Mouse (Mus musculus) kidney, embryonic 14.5 days (tissue): ENCODE data around the gene Abat. TPM values are rescaled to one million over a fixed set of nuclear protein-coding genes. Genes with fewer than 3 reads are reported as not detected.

ENCODE experiments used
- ATAC-seq: fragments of 200-750 bp; cut with Nextera tagmentation; 2 replicates; pipeline ENCODE4 v1.8.0; 2017; ENCODE audit warnings: moderate number of reproducible peaks, mild to moderate bottlenecking, moderate TSS enrichment, moderate library complexity; ENCODE audit not compliant: low FRiP score, low TSS enrichment
- H3K27ac ChIP-seq: fragments of 300-500 bp; sonication (generic); 2 replicates; pipeline ENCODE4 v1.5.1; 2014; ENCODE audit warnings: low read depth, mild to moderate bottlenecking, low read length, moderate library complexity, mixed read lengths
- H3K27me3 ChIP-seq: fragments of 300-500 bp; sonication (generic); 2 replicates; pipeline ENCODE4 v1.6.1; 2014; ENCODE audit warnings: mild to moderate bottlenecking, low read length; ENCODE audit not compliant: control insufficient read depth, insufficient read depth
- H3K36me3 ChIP-seq: fragments of 300-500 bp; sonication (generic); 2 replicates; pipeline ENCODE4 v1.6.1; 2014; ENCODE audit warnings: low read length, mixed read lengths; ENCODE audit not compliant: control insufficient read depth, insufficient read depth
- H3K4me1 ChIP-seq: fragments of 300-500 bp; sonication (generic); 2 replicates; pipeline ENCODE4 v1.6.1; 2014; ENCODE audit warnings: low read length, mixed read lengths; ENCODE audit not compliant: control insufficient read depth, insufficient read depth
- H3K4me2 ChIP-seq: fragments of 300-500 bp; sonication (generic); replicated peaks from 2 replicates; pipeline ENCODE4 v1.6.1; 2014; ENCODE audit warnings: low read depth, mild to moderate bottlenecking, low read length
- H3K4me3 ChIP-seq: fragments of 300-500 bp; sonication (generic); 2 replicates; pipeline ENCODE4 v1.5.1; 2014; ENCODE audit warnings: mild to moderate bottlenecking, low read length
- H3K9ac ChIP-seq: fragments of 300-500 bp; sonication (generic); 2 replicates; pipeline ENCODE4 v1.6.1; 2014; ENCODE audit warnings: low read depth, mild to moderate bottlenecking, low read length, moderate library complexity
- H3K9me3 ChIP-seq: fragments of 300-500 bp; sonication (generic); 2 replicates; pipeline ENCODE4 v1.6.1; 2016; ENCODE audit warnings: low read length; ENCODE audit not compliant: control insufficient read depth
- WGBS: fragments of 180-500 bp; shearing (Covaris S2); extraction: QIAGEN DNeasy Blood & Tissue Kit; methylation state at CpG from one replicate; pipeline ENCODE4 v1.1.7; 2014; 5-methylcytosine and 5-hydroxymethylcytosine counted together
- polyA plus RNA-seq: library from polyadenylated mRNA; unstranded; fragments of >200 nt; fragmentation: Nextera tagmentation; extraction: Ambion mirVana; gene quantifications from 2 replicates; pipeline ENCODE4 v1.2.1, GENCODE M21; 2014

The Abat gene
- polyA plus RNA-seq, 1 experiment from 2014 or later = 27.2 TPM

- Histone ChIP-seq H3K4me3 (no peak overlapping the region), H3K36me3 (peaks cover 16% of the 10 kb centered on the region), H3K27me3 (no peaks in the 10 kb centered on the region), H3K4me2 (no peak overlapping the region), H3K9me3 (no peaks in the 10 kb centered on the region), H3K27ac (no peak overlapping the region), H3K9ac (no peak overlapping the region), H3K4me1 (peaks cover 21% of the 10 kb centered on the region)
- ATAC-seq = no peak
- 81% methylated on average over 5 of the region's 5 CpGs for WGBS
These were observed 152.1 kb downstream of the Abat start for GRCm38 (mm10) chr16:8665367-8665766.

GRCm38 (mm10) chr16:8666452-8666851 lies 153.2 kb downstream of the Abat start:
- Histone ChIP-seq H3K9me3 (no peaks in the 10 kb centered on the region), H3K4me2 (no peak overlapping the region), H3K9ac (no peak overlapping the region), H3K4me3 (no peak overlapping the region), H3K36me3 (peaks cover 11% of the 10 kb centered on the region), H3K27me3 (no peaks in the 10 kb centered on the region), H3K4me1 (peaks cover 29% of the 10 kb centered on the region), H3K27ac (no peak overlapping the region)
- no peak for ATAC-seq
- WGBS = 56% methylated on average over 2 of the region's 2 CpGs

- no peak for ATAC-seq
- no peaks in the 10 kb centered on the region for H3K27me3 ChIP-seq
- peaks cover 29% of the 10 kb centered on the region for H3K4me1 ChIP-seq
- H3K4me2 ChIP-seq = no peak overlapping the region
- H3K9ac ChIP-seq = 0 out of 2 replicates have a peak overlapping the region, but pooled peaks have one; percentile 9
- H3K36me3 ChIP-seq = peaks cover 5% of the 10 kb centered on the region; the same call in 1 of the 2 replicates
- no peak overlapping the region for H3K27ac ChIP-seq
- H3K4me3 ChIP-seq = no peak overlapping the region
- 62% methylated on average over 7 of the region's 7 CpGs for WGBS
- no peaks in the 10 kb centered on the region for H3K9me3 ChIP-seq
These were observed 154.0 kb downstream of the Abat start for GRCm38 (mm10) chr16:8667261-8667660.

GRCm38 (mm10) chr16:8667814-8668213 lies 154.6 kb downstream of the Abat start:
- Histone ChIP-seq H3K9me3 (no peaks in the 10 kb centered on the region), H3K27me3 (no peaks in the 10 kb centered on the region), H3K27ac (no peak overlapping the region), H3K36me3 (peaks cover 4% of the 10 kb centered on the region; the same call in 1 of the 2 replicates), H3K4me2 (no peak overlapping the region), H3K4me3 (no peak overlapping the region), H3K4me1 (peaks cover 29% of the 10 kb centered on the region), H3K9ac (no peak overlapping the region)
- 73% methylated on average over 4 of the region's 4 CpGs for WGBS
- ATAC-seq = no peak

DNA sequence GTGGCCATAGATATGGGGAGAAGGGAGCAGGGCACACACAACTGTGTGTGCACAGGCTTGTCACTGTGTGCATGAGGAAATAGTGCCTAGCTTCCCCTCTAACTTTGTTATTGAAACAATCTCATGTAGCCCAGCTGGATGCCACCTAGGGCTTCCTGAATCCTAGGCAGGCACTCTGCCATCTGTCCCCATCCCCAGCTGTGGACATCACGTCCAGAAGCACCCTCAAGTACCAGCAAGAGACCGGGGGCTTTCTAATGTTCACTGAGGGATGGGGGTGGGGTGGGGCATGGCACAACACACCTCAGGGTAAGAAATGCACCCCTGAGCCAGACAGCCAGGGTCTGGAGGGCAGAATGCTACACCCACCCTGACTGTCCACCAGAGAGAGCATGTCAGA lies 155.2 kb downstream of the Abat start:
- Histone ChIP-seq H3K4me1 (peaks cover 29% of the 10 kb centered on the region), H3K9ac (no peak overlapping the region), H3K9me3 (no peaks in the 10 kb centered on the region), H3K27ac (no peak overlapping the region), H3K4me3 (no peak overlapping the region), H3K36me3 (peaks cover under 1% of the 10 kb centered on the region; the same call in 1 of the 2 replicates), H3K27me3 (no peaks in the 10 kb centered on the region), H3K4me2 (no peak overlapping the region)
- no peak for ATAC-seq
- WGBS = 89% methylated on average over 2 of the region's 2 CpGs

- peaks cover 29% of the 10 kb centered on the region for H3K4me1 ChIP-seq
- peak overlapping the region; percentile 11; the same call in 1 of the 2 replicates for H3K27ac ChIP-seq
- H3K9me3 ChIP-seq = no peaks in the 10 kb centered on the region
- no peak overlapping the region; the same call in 1 of the 2 replicates for H3K4me3 ChIP-seq
- H3K4me2 ChIP-seq = peak overlapping the region; percentile 81; the same call in 1 of the 2 replicates
- H3K9ac ChIP-seq = peak overlapping the region; percentile 34; the same call in 1 of the 2 replicates
- WGBS = 65% methylated on average over 5 of the region's 5 CpGs
- H3K27me3 ChIP-seq = no peaks in the 10 kb centered on the region
- H3K36me3 ChIP-seq = no peaks in the 10 kb centered on the region; the same call in 1 of the 2 replicates
- no peak for ATAC-seq
These were observed 156.2 kb downstream of the Abat start for GRCm38 (mm10) chr16:8669432-8669831.

DNA sequence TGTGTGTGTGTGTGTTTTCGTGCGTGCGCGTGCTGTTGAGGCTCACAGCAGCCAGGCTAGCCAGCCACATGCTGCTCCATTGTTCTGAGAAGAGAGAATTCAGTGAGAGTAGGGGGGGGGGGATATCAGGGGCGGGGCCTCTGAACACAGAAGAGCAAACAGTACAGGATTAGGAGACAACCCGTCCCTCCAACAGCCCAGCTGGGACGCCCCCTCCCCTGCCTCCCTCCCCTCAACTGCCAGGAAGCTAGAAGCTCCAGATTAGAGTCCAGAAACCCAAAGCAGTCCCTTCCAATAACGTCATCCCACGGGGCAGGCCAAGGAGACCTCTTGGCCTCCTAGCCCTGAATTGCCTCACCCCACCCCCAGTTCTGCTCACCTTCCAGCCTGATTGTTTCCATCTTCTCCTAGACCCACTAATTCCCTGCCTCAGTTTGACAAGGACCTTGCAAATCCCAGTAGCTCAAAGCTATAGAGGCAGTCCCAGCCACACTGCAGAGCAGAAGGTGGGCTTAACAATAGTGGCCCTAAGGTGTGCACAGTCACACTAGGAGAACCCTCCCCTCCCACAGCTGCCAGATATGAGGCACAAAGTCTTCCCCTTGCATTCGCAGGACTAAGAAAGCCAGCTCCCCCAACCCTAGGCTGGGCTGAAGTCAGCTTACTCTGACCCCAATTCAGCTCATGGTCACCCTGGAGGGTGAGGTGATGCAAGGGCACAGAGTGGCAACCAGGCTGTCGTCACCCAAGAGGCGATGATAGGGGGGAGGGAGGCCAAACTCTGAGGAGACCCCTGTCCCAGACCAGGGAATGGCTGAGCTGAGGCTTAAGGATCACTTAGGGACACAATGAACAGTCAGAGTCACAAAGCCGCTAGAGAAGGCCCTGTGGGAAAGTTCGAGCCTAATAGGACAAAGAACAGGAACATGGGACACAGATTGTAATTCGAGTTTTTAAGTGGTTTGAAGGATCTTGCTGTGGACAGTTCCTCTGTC lies 157.1 kb downstream of the Abat start:
- H3K9me3 ChIP-seq = no peaks in the 10 kb centered on the region
- no peaks in the 10 kb centered on the region; the same call in 1 of the 2 replicates for H3K36me3 ChIP-seq
- peak overlapping the region; percentile 59 for H3K9ac ChIP-seq
- H3K4me3 ChIP-seq = peak overlapping the region; percentile 63
- WGBS = 16% methylated on average over 14 of the region's 15 CpGs
- peak overlapping the region; percentile 81 for H3K4me2 ChIP-seq
- H3K27ac ChIP-seq = 0 out of 2 replicates have a peak overlapping the region, but pooled peaks have one; percentile 73
- H3K27me3 ChIP-seq = no peaks in the 10 kb centered on the region
- no peak for ATAC-seq
- peaks cover 29% of the 10 kb centered on the region for H3K4me1 ChIP-seq
